Mouse (Mus musculus): Measurements from ENCODE around the gene Ksr2. TPM values are rescaled to one million over a fixed set of nuclear protein-coding genes. Genes with fewer than 3 reads are reported as not detected.
A peak's percentile ranks its signal among the peaks of the same experiment; 100 is the strongest.

The Ksr2 gene
- polyA plus RNA-seq, 1 experiment from 2014 or later = 0.81 TPM

- no peaks in the 10 kb centered on the region for H3K9me3 ChIP-seq (ENCODE audit: control insufficient read depth, low read length)
- ATAC-seq (ENCODE audit: low read depth) = no peak
- DNase-seq (ENCODE audit: low spot score) = no peak
- no peaks in the 10 kb centered on the region for H3K27me3 ChIP-seq (replicated peaks; ENCODE audit: control insufficient read depth, insufficient read depth, low read length)
- no peak overlapping the region for H3K4me2 ChIP-seq (ENCODE audit: low read depth, low read length)
- H3K4me3 ChIP-seq (ENCODE audit: low read depth, low read length) = no peak overlapping the region
- no peaks in the 10 kb centered on the region for H3K4me1 ChIP-seq (ENCODE audit: control insufficient read depth, insufficient read depth, low read length)
- H3K9ac ChIP-seq (ENCODE audit: low read depth, low read length) = no peak overlapping the region
- H3K36me3 ChIP-seq (ENCODE audit: control insufficient read depth, insufficient read depth, low read length) = no peaks in the 10 kb centered on the region
- WGBS = 74% methylated on average over 6 of the region's 6 CpGs
- no peak overlapping the region for H3K27ac ChIP-seq (replicated peaks; ENCODE audit: low read depth, low read length)
These were observed 317.5 kb downstream of the Ksr2 start for GRCm38 (mm10) chr5:117731311-117731710.

GRCm38 (mm10) chr5:117744654-117745178 is 330.9 kb downstream of the Ksr2 start:
- DNase-seq (ENCODE audit: low spot score) (no peak), ATAC-seq (ENCODE audit: low read depth) (no peak)
- H3K27me3 ChIP-seq (replicated peaks; ENCODE audit: control insufficient read depth, insufficient read depth, low read length) = no peaks in the 10 kb centered on the region
- 68% methylated on average over 11 of the region's 11 CpGs for WGBS
- no peak overlapping the region for H3K4me3 ChIP-seq (ENCODE audit: low read depth, low read length)
- no peak overlapping the region for H3K9ac ChIP-seq (ENCODE audit: low read depth, low read length)
- H3K36me3 ChIP-seq (ENCODE audit: control insufficient read depth, insufficient read depth, low read length) = no peaks in the 10 kb centered on the region
- H3K9me3 ChIP-seq (ENCODE audit: control insufficient read depth, low read length) = no peaks in the 10 kb centered on the region
- no peak overlapping the region for H3K27ac ChIP-seq (replicated peaks; ENCODE audit: low read depth, low read length)
- no peak overlapping the region for H3K4me2 ChIP-seq (ENCODE audit: low read depth, low read length)
- no peaks in the 10 kb centered on the region for H3K4me1 ChIP-seq (ENCODE audit: control insufficient read depth, insufficient read depth, low read length)

- 20% methylated on average over 5 of the region's 5 CpGs for WGBS
These were observed 335.6 kb downstream of the Ksr2 start for GRCm38 (mm10) chr5:117749353-117749752.

GRCm38 (mm10) chr5:117757696-117758482 is 344.1 kb downstream of the Ksr2 start:
- H3K27me3 ChIP-seq (replicated peaks; ENCODE audit: control insufficient read depth, insufficient read depth, low read length) = no peaks in the 10 kb centered on the region
- H3K36me3 ChIP-seq (ENCODE audit: control insufficient read depth, insufficient read depth, low read length) = no peaks in the 10 kb centered on the region
- peaks cover 8% of the 10 kb centered on the region; the same call in 1 of the 2 replicates for H3K9me3 ChIP-seq (ENCODE audit: control insufficient read depth, low read length)
- ATAC-seq (ENCODE audit: low read depth) = no peak
- DNase-seq (ENCODE audit: low spot score) = no peak
- H3K4me2 ChIP-seq (ENCODE audit: low read depth, low read length) = no peak overlapping the region
- no peak overlapping the region for H3K9ac ChIP-seq (ENCODE audit: low read depth, low read length)
- H3K27ac ChIP-seq (replicated peaks; ENCODE audit: low read depth, low read length) = no peak overlapping the region
- H3K4me3 ChIP-seq (ENCODE audit: low read depth, low read length) = no peak overlapping the region
- WGBS = 40% methylated on average over 12 of the region's 12 CpGs
- H3K4me1 ChIP-seq (ENCODE audit: control insufficient read depth, insufficient read depth, low read length) = no peaks in the 10 kb centered on the region

More at GRCm38 (mm10) chr5:117749353-117749752, 335.6 kb downstream of the Ksr2 start:
- peak; percentile 4 for DNase-seq (ENCODE audit: low spot score)
- H3K27ac ChIP-seq (replicated peaks; ENCODE audit: low read depth, low read length) = no peak overlapping the region
- no peaks in the 10 kb centered on the region for H3K4me1 ChIP-seq (ENCODE audit: control insufficient read depth, insufficient read depth, low read length)
- no peak overlapping the region for H3K9ac ChIP-seq (ENCODE audit: low read depth, low read length)
- H3K27me3 ChIP-seq (replicated peaks; ENCODE audit: control insufficient read depth, insufficient read depth, low read length) = no peaks in the 10 kb centered on the region
- ATAC-seq (ENCODE audit: low read depth) = no peak
- H3K36me3 ChIP-seq (ENCODE audit: control insufficient read depth, insufficient read depth, low read length) = no peaks in the 10 kb centered on the region
- no peak overlapping the region for H3K4me3 ChIP-seq (ENCODE audit: low read depth, low read length)
- no peak overlapping the region for H3K4me2 ChIP-seq (ENCODE audit: low read depth, low read length)
- H3K9me3 ChIP-seq (ENCODE audit: control insufficient read depth, low read length) = no peaks in the 10 kb centered on the region

GRCm38 (mm10) chr5:117761181-117761832 is 347.5 kb downstream of the Ksr2 start:
- DNase-seq (ENCODE audit: low spot score) = no peak
- Histone ChIP-seq H3K4me2 (ENCODE audit: low read depth, low read length) (no peak overlapping the region), H3K27ac (replicated peaks; ENCODE audit: low read depth, low read length) (no peak overlapping the region), H3K4me1 (ENCODE audit: control insufficient read depth, insufficient read depth, low read length) (no peaks in the 10 kb centered on the region), H3K36me3 (ENCODE audit: control insufficient read depth, insufficient read depth, low read length) (no peaks in the 10 kb centered on the region), H3K9me3 (ENCODE audit: control insufficient read depth, low read length) (peaks cover 8% of the 10 kb centered on the region; the same call in 1 of the 2 replicates), H3K9ac (ENCODE audit: low read depth, low read length) (no peak overlapping the region), H3K4me3 (ENCODE audit: low read depth, low read length) (no peak overlapping the region), H3K27me3 (replicated peaks; ENCODE audit: control insufficient read depth, insufficient read depth, low read length) (no peaks in the 10 kb centered on the region)
- no peak for ATAC-seq (ENCODE audit: low read depth)
- WGBS = 70% methylated on average over 9 of the region's 9 CpGs

GRCm38 (mm10) chr5:117764496-117764895 is 350.7 kb downstream of the Ksr2 start:
- Histone ChIP-seq H3K4me2 (ENCODE audit: low read depth, low read length) (no peak overlapping the region), H3K36me3 (ENCODE audit: control insufficient read depth, insufficient read depth, low read length) (no peaks in the 10 kb centered on the region), H3K27ac (replicated peaks; ENCODE audit: low read depth, low read length) (no peak overlapping the region), H3K4me1 (ENCODE audit: control insufficient read depth, insufficient read depth, low read length) (no peaks in the 10 kb centered on the region), H3K9me3 (ENCODE audit: control insufficient read depth, low read length) (peaks cover 8% of the 10 kb centered on the region; the same call in 1 of the 2 replicates), H3K27me3 (replicated peaks; ENCODE audit: control insufficient read depth, insufficient read depth, low read length) (no peaks in the 10 kb centered on the region), H3K4me3 (ENCODE audit: low read depth, low read length) (no peak overlapping the region), H3K9ac (ENCODE audit: low read depth, low read length) (no peak overlapping the region)
- ATAC-seq (ENCODE audit: low read depth) (no peak), DNase-seq (ENCODE audit: low spot score) (no peak)
- WGBS = 85% methylated on average over 9 of the region's 9 CpGs

GRCm38 (mm10) chr5:117779175-117779574 is 365.4 kb downstream of the Ksr2 start:
- peak; percentile 45 for DNase-seq (ENCODE audit: low spot score)
- H3K4me2 ChIP-seq (ENCODE audit: low read depth, low read length) = no peak overlapping the region
- H3K4me3 ChIP-seq (ENCODE audit: low read depth, low read length) = no peak overlapping the region
- peaks cover 10% of the 10 kb centered on the region for H3K4me1 ChIP-seq (ENCODE audit: control insufficient read depth, insufficient read depth, low read length)
- 40% methylated on average over 11 of the region's 11 CpGs for WGBS
- H3K36me3 ChIP-seq (ENCODE audit: control insufficient read depth, insufficient read depth, low read length) = no peaks in the 10 kb centered on the region
- peak; percentile 19; the same call in 1 of the 2 replicates for ATAC-seq (ENCODE audit: low read depth)
- no peaks in the 10 kb centered on the region for H3K27me3 ChIP-seq (replicated peaks; ENCODE audit: control insufficient read depth, insufficient read depth, low read length)
- H3K9ac ChIP-seq (ENCODE audit: low read depth, low read length) = no peak overlapping the region
- no peaks in the 10 kb centered on the region for H3K9me3 ChIP-seq (ENCODE audit: control insufficient read depth, low read length)
- H3K27ac ChIP-seq (replicated peaks; ENCODE audit: low read depth, low read length) = no peak overlapping the region

GRCm38 (mm10) chr5:117780681-117781080 is 366.9 kb downstream of the Ksr2 start, which contains the start of gene Nos1:
Nos1 (plus strand) TSS chr5:117781032.
- Histone ChIP-seq H3K27ac (replicated peaks; ENCODE audit: low read depth, low read length) (peak within 1 kb of the TSS; percentile 58; the same call in 1 of the 2 replicates), H3K4me3 (ENCODE audit: low read depth, low read length) (no peak within 1 kb of the TSS), H3K9me3 (ENCODE audit: control insufficient read depth, low read length) (no peaks in the 10 kb centered on the region), H3K4me2 (ENCODE audit: low read depth, low read length) (peak within 1 kb of the TSS; percentile 34), H3K9ac (ENCODE audit: low read depth, low read length) (no peak within 1 kb of the TSS), H3K4me1 (ENCODE audit: control insufficient read depth, insufficient read depth, low read length) (peaks cover 10% of the 10 kb centered on the region), H3K27me3 (replicated peaks; ENCODE audit: control insufficient read depth, insufficient read depth, low read length) (no peaks in the 10 kb centered on the region), H3K36me3 (ENCODE audit: control insufficient read depth, insufficient read depth, low read length) (no peaks in the 10 kb centered on the region)
- 0% methylated on average over 7 of the region's 10 CpGs for WGBS
- DNase-seq (ENCODE audit: low spot score) = peak; percentile 78
- ATAC-seq (ENCODE audit: low read depth) = peak; percentile 76

All from embryonic facial prominence, embryonic 14.5 days (tissue).